Mouse (Mus musculus) CH12.LX (cell line): ENCODE data around the gene Gm40193. TPM values are rescaled to one million over a fixed set of nuclear protein-coding genes. Genes with fewer than 3 reads are reported as not detected.
"Not testable (repeated sequence)": the region's sequence is repeated elsewhere in the genome, so short reads cannot be mapped to it uniquely, and the experiment has no call there.

Experiments
- DNase-seq: peaks from one replicate; pipeline ENCODE4 v3.0.0-alpha.2; 2013; ENCODE audit errors: extremely low read depth
- H3K27ac ChIP-seq: 2 replicates; pipeline ENCODE4 v1.5.1; 2012; ENCODE audit warnings: low read depth, mild to moderate bottlenecking, control low read depth, moderate library complexity; ENCODE audit not compliant: insufficient read depth
- H3K27me3 ChIP-seq: replicated peaks from 2 replicates; pipeline ENCODE3; 2012; ENCODE audit warnings: inconsistent platforms
- H3K36me3 ChIP-seq, 2 experiments: replicated peaks in 1 of 2; 2 replicates each; pipeline versions ENCODE3 to v1.6.1; 2012; ENCODE audit warnings: inconsistent platforms in 1 of 2, low read length in 1 of 2, mild to moderate bottlenecking in 1 of 2, mixed read lengths in 1 of 2, moderate library complexity in 1 of 2; ENCODE audit not compliant: control insufficient read depth in 1 of 2, insufficient read depth in 1 of 2
- H3K4me1 ChIP-seq, 2 experiments: 2 replicates each; pipeline ENCODE4 v1.6.1; 2012; ENCODE audit warnings: inconsistent platforms in 1 of 2, moderate library complexity in 1 of 2; ENCODE audit not compliant: insufficient read depth in 2 of 2, control insufficient read depth in 1 of 2
- H3K4me2 ChIP-seq: 2 replicates; pipeline ENCODE4 v1.6.1; 2012; ENCODE audit warnings: low read depth, mild to moderate bottlenecking, control low read depth; ENCODE audit not compliant: poor library complexity, insufficient read depth, severe bottlenecking
- H3K4me3 ChIP-seq, 3 experiments: fragments of 150-350 bp in 1 of 3; sonication (generic) in 1 of 3; replicated peaks in 1 of 3; 2 replicates each; pipeline versions ENCODE3 to v1.5.1; 2011 to 2012; ENCODE audit warnings: low read depth in 2 of 3, low read length in 2 of 3, mild to moderate bottlenecking in 2 of 3, moderate library complexity in 2 of 3, control low read depth in 1 of 3, improper control_type of control experiment in 1 of 3, inconsistent platforms in 1 of 3, mixed read lengths in 1 of 3; ENCODE audit not compliant: poor library complexity in 1 of 3
- H3K79me2 ChIP-seq: replicated peaks from 2 replicates; pipeline ENCODE4 v1.6.1; 2012; ENCODE audit warnings: mild to moderate bottlenecking, moderate library complexity; ENCODE audit not compliant: control insufficient read depth, poor library complexity, insufficient read depth, severe bottlenecking; ENCODE audit errors: extremely low read depth
- H3K9ac ChIP-seq: 2 replicates; pipeline ENCODE4 v1.6.1; 2012; ENCODE audit warnings: low read depth, mild to moderate bottlenecking, control low read depth, moderate library complexity; ENCODE audit not compliant: insufficient read depth
- H3K9me3 ChIP-seq: replicated peaks from 2 replicates; pipeline ENCODE3; 2012; ENCODE audit warnings: low read length, inconsistent platforms, mixed read lengths
- BHLHE40 ChIP-seq: IDR thresholded peaks from 2 replicates; pipeline ENCODE4 v1.6.1; 2011; ENCODE audit warnings: mild to moderate bottlenecking, low read depth, low read length, improper control_type of control experiment
- CHD1 ChIP-seq: IDR thresholded peaks from 2 replicates; pipeline ENCODE4 v1.6.1; 2012; ENCODE audit warnings: low read depth, low read length, improper control_type of control experiment, inconsistent platforms
- CTCF ChIP-seq, 2 experiments: IDR thresholded peaks in 1 of 2; conservative IDR thresholded peaks in 1 of 2; 2 replicates each; pipeline ENCODE4 v1.5.1; 2011 to 2012; ENCODE audit warnings: low read depth in 2 of 2, low read length in 2 of 2, improper control_type of control experiment in 1 of 2, inconsistent platforms in 1 of 2, mild to moderate bottlenecking in 1 of 2, moderate library complexity in 1 of 2
- EP300 ChIP-seq: IDR thresholded peaks from 2 replicates; pipeline ENCODE4 v1.6.1; 2011; ENCODE audit warnings: low read length, improper control_type of control experiment
- ETS1 ChIP-seq: conservative IDR thresholded peaks from 2 replicates; pipeline ENCODE4 v1.6.1; 2012; ENCODE audit warnings: low read depth, mild to moderate bottlenecking, inconsistent platforms, low read length, improper control_type of control experiment, moderate library complexity
- GABPA ChIP-seq: IDR thresholded peaks from 2 replicates; pipeline ENCODE4 v1.6.1; 2012; ENCODE audit warnings: low read depth, low read length, improper control_type of control experiment, inconsistent platforms; ENCODE audit not compliant: insufficient replicate concordance
- HCFC1 ChIP-seq: IDR thresholded peaks from 2 replicates; pipeline ENCODE4 v1.6.1; 2012; ENCODE audit warnings: low read depth, mild to moderate bottlenecking, inconsistent platforms, low read length, improper control_type of control experiment
- JUND ChIP-seq: conservative IDR thresholded peaks from 2 replicates; pipeline ENCODE4 v1.6.1; 2011; ENCODE audit warnings: low read depth, low read length, improper control_type of control experiment
- KAT2A ChIP-seq: IDR thresholded peaks from 2 replicates; pipeline ENCODE4 v1.6.1; 2012; ENCODE audit warnings: low read length, improper control_type of control experiment, inconsistent platforms; ENCODE audit not compliant: insufficient replicate concordance
- MAFK ChIP-seq: IDR thresholded peaks from 2 replicates; pipeline ENCODE4 v1.6.1; 2011; ENCODE audit warnings: low read length, improper control_type of control experiment; ENCODE audit not compliant: insufficient replicate concordance
- MAZ ChIP-seq: IDR thresholded peaks from 2 replicates; pipeline ENCODE4 v1.6.1; 2012; ENCODE audit warnings: low read depth, mild to moderate bottlenecking, inconsistent platforms, low read length, improper control_type of control experiment, moderate library complexity
- MEF2A ChIP-seq: IDR thresholded peaks from 2 replicates; pipeline ENCODE4 v1.6.1; 2014; ENCODE audit warnings: low read depth, mild to moderate bottlenecking, inconsistent platforms, low read length, improper control_type of control experiment, borderline replicate concordance
- MYC ChIP-seq: IDR thresholded peaks from 2 replicates; pipeline ENCODE4 v1.6.1; 2011; ENCODE audit warnings: low read depth, mild to moderate bottlenecking, improper control_type of control experiment, low read length
- PAX5 ChIP-seq: IDR thresholded peaks from 2 replicates; pipeline ENCODE4 v1.6.1; 2012; ENCODE audit warnings: low read length, inconsistent platforms, mixed read lengths
- POLR2AphosphoS2 ChIP-seq: IDR thresholded peaks from 2 replicates; pipeline ENCODE4 v1.6.1; 2011; ENCODE audit warnings: low read depth, low read length, improper control_type of control experiment
- RAD21 ChIP-seq: IDR thresholded peaks from 2 replicates; pipeline ENCODE4 v1.6.1; 2011; ENCODE audit warnings: low read depth, mild to moderate bottlenecking, low read length, improper control_type of control experiment, moderate library complexity
- RCOR1 ChIP-seq: conservative IDR thresholded peaks from 2 replicates; pipeline ENCODE4 v1.6.1; 2012; ENCODE audit warnings: low read depth, mild to moderate bottlenecking, inconsistent platforms, low read length, improper control_type of control experiment
- SMC3 ChIP-seq: IDR thresholded peaks from 2 replicates; pipeline ENCODE4 v1.6.1; 2011; ENCODE audit warnings: low read depth, low read length, improper control_type of control experiment
- UBTF ChIP-seq: IDR thresholded peaks from 2 replicates; pipeline ENCODE4 v1.6.1; 2012; ENCODE audit warnings: low read depth, mild to moderate bottlenecking, inconsistent platforms, low read length, improper control_type of control experiment, moderate library complexity
- USF2 ChIP-seq: conservative IDR thresholded peaks from 2 replicates; pipeline ENCODE4 v1.6.1; 2011; ENCODE audit warnings: low read depth, low read length, improper control_type of control experiment
- ZKSCAN1 ChIP-seq: IDR thresholded peaks from 2 replicates; pipeline ENCODE4 v1.6.1; 2012; ENCODE audit warnings: low read depth, inconsistent platforms, low read length, improper control_type of control experiment, borderline replicate concordance
- ZMIZ1 ChIP-seq: IDR thresholded peaks from 2 replicates; pipeline ENCODE4 v1.6.1; 2012; ENCODE audit warnings: low read depth, mild to moderate bottlenecking, inconsistent platforms, low read length, improper control_type of control experiment
- ZNF384 ChIP-seq: IDR thresholded peaks from 2 replicates; pipeline ENCODE4 v1.6.1; 2012; ENCODE audit warnings: low read depth, low read length, improper control_type of control experiment, inconsistent platforms
- dilution Hi-C: fragments of 300-500 bp; cut with MboI; formaldehyde crosslinking; loops from 2 replicates; pipeline ENCODE4 v1.14.3; 2020; ENCODE audit warnings: low sequenced_read_pairs; ENCODE audit not compliant: extremely low pct_unique_long_range_greater_than_20kb, extremely low pct_ligation_motif_present
- in situ Hi-C: fragments of 300-500 bp; cut with MboI; formaldehyde crosslinking; loops from 3 replicates; pipeline ENCODE4 v1.14.3; 2019; ENCODE audit warnings: low sequenced_read_pairs, low pct_ligation_motif_present, low pct_unique_long_range_greater_than_20kb, mixed read lengths
- polyA plus RNA-seq: library from polyadenylated mRNA; unstranded; fragments of >175 nt; gene quantifications from 2 replicates; pipeline ENCODE4 v1.2.1, GENCODE M21; 2012; ENCODE audit warnings: low read depth; ENCODE audit not compliant: insufficient read length
- total RNA-seq, 2 experiments: library from RNA; depleted of rRNA; stranded (reverse); fragments of 300-350 nt in 1 of 2; fragments of >200 nt in 1 of 2; gene quantifications; 2 replicates each; pipeline ENCODE4 v1.2.3; 2012 to 2014

The Gm40193 gene
- total and polyA plus RNA-seq, 3 experiments: not detected

- dilution Hi-C loops: no loop called here
- no peak for TF ChIP-seq RCOR1
- no peak for TF ChIP-seq ZMIZ1
- TF ChIP-seq ZNF384: no peak
- TF ChIP-seq GABPA: no peak
- no peak for TF ChIP-seq USF2
- no peak for TF ChIP-seq BHLHE40
- TF ChIP-seq RAD21: no peak
- TF ChIP-seq EP300: no peak
- TF ChIP-seq HCFC1: no peak
- no peak for TF ChIP-seq POLR2AphosphoS2
- TF ChIP-seq, all 38 proteins: peak for 0
- DNase-seq: no peak
- H3K79me2 ChIP-seq: peaks cover 7% of the 10 kb centered on the region
- no peak overlapping the region for H3K4me3 ChIP-seq
- H3K4me1 ChIP-seq: peaks cover 0 to 87% of the 10 kb centered on the region in 2 experiments; a peak in 2 of 4 replicates
- H3K36me3 ChIP-seq: peaks cover 7 to 75% of the 10 kb centered on the region in 2 experiments
- H3K27ac ChIP-seq: no peak overlapping the region
- no peak overlapping the region for H3K9ac ChIP-seq
- no peaks in the 10 kb centered on the region for H3K27me3 ChIP-seq
- no peaks in the 10 kb centered on the region for H3K9me3 ChIP-seq
- in situ Hi-C loops: no loop called here
- no peak overlapping the region for H3K4me2 ChIP-seq
Measured at GRCm38 (mm10) chr11:70572348-70572902, 39.7 kb upstream of the Gm40193 start.

- Histone ChIP-seq H3K27me3 (no peaks in the 10 kb centered on the region), H3K79me2 (peaks cover 9% of the 10 kb centered on the region), H3K4me2 (no peak overlapping the region), H3K27ac (no peak overlapping the region), H3K4me1 (peaks cover 4 to 86% of the 10 kb centered on the region in 2 experiments; a peak in 2 of 4 replicates), H3K9me3 (no peaks in the 10 kb centered on the region), H3K36me3 (peaks cover 7 to 76% of the 10 kb centered on the region in 2 experiments), H3K4me3 (no peak overlapping the region), H3K9ac (no peak overlapping the region)
- in situ Hi-C loops: no loop called here
- DNase-seq: no peak
- TF ChIP-seq JUND (no peak), CTCF (conservative IDR thresholded peaks at IDR 0.05 in 1 of 2, IDR thresholded peaks at IDR 0.05 in 1 of 2; ENCODE audit: low read depth in 2 of 2, low read length in 2 of 2) (no peak), CHD1 (no peak), HCFC1 (no peak), POLR2AphosphoS2 (no peak), MAZ (no peak), ETS1 (no peak), MYC (no peak), BHLHE40 (no peak), MAFK (no peak), PAX5 (no peak), KAT2A (no peak), GABPA (no peak), MEF2A (no peak), ZKSCAN1 (no peak), EP300 (no peak), RCOR1 (no peak), UBTF (no peak), SMC3 (no peak)
- dilution Hi-C loops: no loop called here
Measured at GRCm38 (mm10) chr11:70571641-70572040, 38.9 kb upstream of the Gm40193 start.

- not testable (repeated sequence) for H3K4me3 ChIP-seq
Measured at GRCm38 (mm10) chr11:70570614-70571013, 37.9 kb upstream of the Gm40193 start.

More at GRCm38 (mm10) chr11:70570614-70571013, 37.9 kb upstream of the Gm40193 start:
- in situ Hi-C loops, H3K9ac ChIP-seq, H3K27me3 ChIP-seq, DNase-seq, H3K4me2 ChIP-seq, dilution Hi-C loops, H3K27ac ChIP-seq, H3K9me3 ChIP-seq: not testable (repeated sequence)
- H3K36me3 ChIP-seq: peaks cover 7 to 80% of the 10 kb centered on the region in 2 experiments
- H3K79me2 ChIP-seq: peaks cover 11% of the 10 kb centered on the region
- H3K4me1 ChIP-seq: peaks cover 4 to 86% of the 10 kb centered on the region in 2 experiments; a peak in 2 of 4 replicates
